Mouse (Mus musculus): Measurements from ENCODE around the gene Pprc1.

DNA sequence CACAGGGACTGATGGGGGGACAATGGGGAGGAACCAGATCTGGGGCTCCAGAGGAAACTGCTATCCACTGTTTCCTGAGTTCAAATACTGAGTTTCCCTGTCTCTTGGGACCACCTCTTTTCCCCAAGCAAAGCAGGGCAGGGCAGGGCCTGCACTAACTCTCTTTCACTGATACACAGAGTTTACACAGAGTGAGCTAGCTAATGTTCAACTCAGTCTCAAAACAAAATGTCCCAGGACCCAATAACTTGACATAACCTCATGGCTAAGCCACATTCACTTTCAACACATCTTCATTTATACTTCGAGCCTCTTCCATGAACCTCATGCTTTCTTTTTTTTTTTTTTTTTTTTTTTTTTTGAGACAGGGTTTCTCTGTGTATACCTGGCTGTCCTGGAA is 15.0 kb upstream of the Pprc1 start:
- TF ChIP-seq POLR2A (IDR thresholded peaks at IDR 0.05; ENCODE audit: control insufficient read depth, extremely low read depth, insufficient read depth, low read length, poor library complexity) (no peak), CTCF (IDR thresholded peaks at IDR 0.05; ENCODE audit: borderline replicate concordance, control insufficient read depth, extremely low read depth, insufficient read depth, low read length, poor library complexity) (no peak)
